Mouse (Mus musculus): ENCODE data around the gene Wdr59. TPM values are rescaled to one million over a fixed set of nuclear protein-coding genes. Genes with fewer than 3 reads are reported as not detected.
A peak's percentile ranks its signal among the peaks of the same experiment; 100 is the strongest.
"Not testable (repeated sequence)": the region's sequence is repeated elsewhere in the genome, so short reads cannot be mapped to it uniquely, and the experiment has no call there.

Gene Wdr59
- polyA plus RNA-seq, 2 experiments from 2014 or later = 4.3 to 6.5 TPM

DNA sequence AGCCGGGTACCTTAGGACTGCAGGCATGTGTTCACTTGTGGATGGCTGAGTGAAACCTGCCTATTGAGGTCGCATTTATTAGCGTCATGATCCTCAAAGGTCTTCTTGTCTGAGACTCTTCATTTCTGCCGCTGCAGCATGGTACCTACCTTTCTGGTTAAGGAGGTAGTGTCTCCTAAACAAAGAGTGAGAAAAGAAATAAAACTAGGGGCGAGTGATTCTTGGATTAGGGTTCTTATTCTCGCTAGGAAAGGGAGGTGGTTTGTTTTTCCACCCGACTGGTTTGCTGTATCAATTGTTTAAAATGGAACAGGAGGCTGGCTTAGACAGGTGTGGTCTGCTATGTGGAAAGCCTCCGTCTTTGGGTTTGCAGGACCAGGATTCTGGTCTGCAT is 15.9 kb upstream of the Wdr59 start:
- ATAC-seq = peak; percentile 24

DNA sequence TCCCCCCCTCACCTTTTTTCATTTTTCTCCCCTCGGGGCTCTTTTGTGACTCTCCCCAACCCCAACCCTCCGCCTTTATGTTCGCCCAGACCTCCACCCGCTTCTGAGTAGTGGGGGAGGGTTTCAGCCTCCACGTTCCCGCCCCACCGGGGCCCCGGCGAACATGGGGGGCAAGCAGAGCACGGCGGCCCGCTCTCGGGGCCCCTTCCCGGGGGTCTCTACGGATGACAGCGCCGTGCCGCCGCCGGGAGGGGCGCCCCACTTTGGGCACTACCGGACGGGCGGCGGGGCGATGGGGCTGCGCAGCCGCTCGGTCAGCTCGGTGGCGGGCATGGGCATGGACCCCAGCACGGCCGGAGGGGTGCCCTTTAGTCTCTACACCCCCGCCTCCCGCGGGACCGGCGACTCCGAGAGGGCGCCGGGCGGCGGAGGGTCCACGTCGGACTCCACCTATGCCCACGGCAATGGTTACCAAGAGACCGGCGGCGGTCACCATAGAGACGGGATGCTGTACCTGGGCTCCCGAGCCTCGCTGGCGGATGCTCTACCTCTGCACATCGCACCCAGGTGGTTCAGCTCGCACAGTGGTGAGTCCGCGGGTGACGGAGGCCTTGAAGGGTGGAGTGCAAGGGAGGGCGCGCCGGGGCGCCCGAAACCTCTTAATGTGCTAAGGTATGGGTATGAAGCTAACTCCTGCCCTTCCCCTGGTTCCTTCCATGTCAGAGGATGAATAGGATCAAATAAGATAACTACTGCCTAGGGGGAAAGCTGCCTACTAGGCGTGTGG is 15.3 kb upstream of the Wdr59 start:
- ATAC-seq = peak; percentile 78

DNA sequence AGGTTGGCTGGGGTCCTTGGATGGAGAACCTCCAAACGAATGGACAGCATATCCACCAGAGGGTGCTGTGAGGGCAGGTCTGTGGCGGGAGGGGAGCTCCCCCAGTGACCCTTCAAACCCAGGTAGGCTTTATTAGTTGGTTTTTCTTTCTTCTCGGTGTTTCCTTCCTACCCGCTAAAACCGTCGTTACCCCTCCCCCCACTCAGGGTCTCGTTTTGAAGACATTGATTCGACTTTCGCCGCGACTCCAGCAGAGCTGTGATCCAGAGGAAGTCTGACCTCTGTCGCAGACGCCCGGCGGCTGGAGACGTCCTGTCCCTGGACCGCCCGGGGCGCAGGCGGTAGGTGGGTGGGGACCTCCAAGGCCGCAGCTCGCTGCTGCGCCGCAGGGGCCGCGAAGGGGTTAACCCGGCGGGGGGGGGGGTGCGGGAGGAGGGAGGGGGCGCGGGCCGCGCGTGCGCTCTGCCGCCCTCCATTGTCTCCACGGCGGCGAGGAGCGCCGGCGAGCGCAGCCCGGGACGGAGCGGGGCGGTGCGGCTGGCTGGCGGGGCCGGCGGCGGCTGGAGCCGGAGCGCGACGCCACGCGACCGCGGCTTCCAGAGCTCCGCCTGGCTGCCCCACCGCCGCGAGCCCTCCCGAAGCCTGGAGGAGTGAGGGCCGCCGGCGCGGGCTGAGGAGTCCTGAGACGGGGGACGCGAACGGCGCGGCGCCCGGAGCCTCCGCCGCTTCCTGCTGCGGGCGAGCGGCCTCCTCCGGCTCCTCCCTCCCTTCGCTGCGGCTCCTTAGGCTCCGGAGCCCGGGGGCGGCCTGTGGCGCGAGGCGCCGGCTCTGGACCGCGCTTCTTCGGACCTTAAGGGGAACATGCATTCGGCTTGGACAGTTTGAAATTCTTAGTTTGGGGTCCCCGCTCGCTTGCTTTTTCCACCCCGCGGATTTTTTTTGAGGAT is 14.4 kb upstream of the Wdr59 start, which contains the start of gene Znrf1:
Gene Znrf1, plus strand, starts transcription at position 67 of the 947 bp plus-strand sequence.
- peak; percentile 60 for ATAC-seq

DNA sequence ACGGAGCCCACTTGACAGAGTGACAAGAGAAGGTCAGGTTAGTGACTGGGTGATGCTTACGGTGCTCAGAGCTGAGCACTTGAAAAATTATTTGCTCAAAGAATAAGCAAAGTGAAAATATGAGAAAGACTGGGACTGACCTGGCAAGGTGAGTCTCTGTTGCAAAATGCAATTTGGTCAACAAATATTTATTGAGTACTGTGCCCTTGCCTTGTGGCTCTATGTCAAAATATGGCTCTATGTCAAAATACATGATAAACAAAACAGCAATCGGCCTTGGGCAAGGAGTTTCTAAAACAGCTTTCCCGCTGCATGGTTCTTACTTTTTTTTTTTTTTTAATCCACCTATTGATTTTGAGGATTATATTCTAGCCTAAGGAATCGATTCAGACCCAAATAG is 13.6 kb upstream of the Wdr59 start:
- no peak for ATAC-seq

DNA sequence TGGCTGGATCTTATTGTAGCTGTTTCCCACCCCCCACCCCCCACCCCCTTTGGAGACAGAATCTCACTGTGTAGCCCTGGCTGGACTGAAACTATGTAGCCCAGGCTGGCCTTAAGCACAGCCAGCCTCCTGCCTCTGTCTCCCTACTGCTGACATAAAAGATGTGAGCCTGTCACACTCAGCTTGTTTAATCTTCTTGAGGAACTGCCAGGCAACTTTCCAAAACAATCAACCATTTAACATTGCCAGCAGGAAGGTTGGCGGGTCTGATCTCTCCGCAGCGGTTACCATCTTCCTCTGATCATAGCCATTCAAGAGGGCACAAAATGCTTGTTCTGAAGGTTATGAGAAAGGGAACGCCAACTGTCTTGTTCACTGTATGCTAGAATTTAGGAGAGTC is 11.6 kb upstream of the Wdr59 start:
- ATAC-seq = no peak

DNA sequence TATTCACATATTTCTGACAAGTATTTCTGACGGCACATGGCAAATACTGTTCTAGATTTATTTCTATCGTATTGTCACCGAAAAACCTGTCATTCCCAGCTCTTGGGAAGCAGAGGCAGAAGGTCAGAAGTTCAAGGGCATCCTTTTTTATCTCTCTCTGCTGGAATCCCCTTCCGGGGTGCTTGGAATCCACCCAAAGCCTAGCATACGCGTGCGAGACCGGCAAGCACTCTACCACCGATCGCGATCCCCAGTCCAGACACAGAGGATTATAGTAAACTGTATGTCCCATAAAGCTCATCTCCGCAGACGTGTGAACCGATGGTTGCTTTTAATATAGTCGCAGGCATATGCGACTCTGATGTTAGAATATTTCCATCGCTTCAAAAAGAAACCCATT is 9.7 kb upstream of the Wdr59 start:
- ATAC-seq = no peak

DNA sequence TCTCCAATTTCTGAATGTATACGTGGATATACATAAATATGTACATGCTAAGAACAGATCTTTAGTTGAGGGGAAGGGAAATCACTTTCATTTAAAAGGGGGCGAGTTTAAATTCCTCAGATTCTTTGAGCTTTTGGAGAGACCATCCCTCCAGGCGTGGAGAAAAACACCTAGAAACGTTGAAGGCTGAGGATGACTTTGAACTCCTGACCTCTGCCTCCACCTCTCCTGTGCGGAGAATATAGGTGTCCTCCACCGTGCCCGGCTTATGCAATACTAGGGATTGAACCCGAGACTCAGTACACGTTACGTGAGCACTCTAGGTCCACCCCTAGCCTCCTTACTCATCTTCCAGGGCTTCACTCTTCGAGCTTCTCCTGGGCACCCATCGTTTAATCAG is 9.3 kb upstream of the Wdr59 start:
- ATAC-seq = no peak

DNA sequence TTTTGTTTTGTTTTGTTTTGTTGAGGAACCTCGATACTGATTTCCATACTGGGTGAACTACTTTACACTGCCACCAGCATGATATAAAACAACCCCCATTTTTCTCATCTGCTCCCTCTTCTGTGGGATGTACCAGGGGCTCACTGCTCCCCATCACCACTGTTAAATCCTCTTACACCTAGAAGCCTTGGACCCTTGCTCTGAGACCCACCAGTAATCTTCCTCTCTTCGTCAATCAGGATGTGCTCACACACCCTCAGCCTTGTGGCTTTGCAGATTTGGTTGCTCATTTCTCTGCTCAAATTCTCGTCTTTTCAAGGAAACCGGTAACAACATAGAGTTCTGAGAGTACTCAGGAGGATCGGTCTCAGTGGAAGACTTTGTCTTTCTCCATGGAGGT is 6.2 kb upstream of the Wdr59 start:
- no peak for ATAC-seq

DNA sequence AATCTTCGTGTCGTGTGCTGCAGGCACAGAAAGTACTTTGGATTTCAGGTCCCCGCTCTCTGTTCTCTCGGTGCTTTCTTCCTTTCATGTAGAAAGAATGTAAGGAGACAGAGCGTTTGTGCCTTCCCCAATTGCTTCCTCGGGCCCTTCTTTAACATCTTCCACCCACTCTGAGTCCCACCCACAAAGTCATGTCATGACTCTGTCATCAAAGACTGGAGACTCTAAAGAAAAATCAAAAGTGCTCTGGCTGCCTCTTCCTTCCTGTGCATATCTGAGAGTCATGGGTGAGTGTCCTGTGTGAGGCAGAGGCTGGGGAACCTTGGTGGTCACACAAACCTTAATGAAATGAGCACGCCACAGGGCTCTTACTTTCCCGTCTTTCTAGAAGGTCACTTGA is 5.3 kb upstream of the Wdr59 start:
- ATAC-seq = peak; percentile 92

DNA sequence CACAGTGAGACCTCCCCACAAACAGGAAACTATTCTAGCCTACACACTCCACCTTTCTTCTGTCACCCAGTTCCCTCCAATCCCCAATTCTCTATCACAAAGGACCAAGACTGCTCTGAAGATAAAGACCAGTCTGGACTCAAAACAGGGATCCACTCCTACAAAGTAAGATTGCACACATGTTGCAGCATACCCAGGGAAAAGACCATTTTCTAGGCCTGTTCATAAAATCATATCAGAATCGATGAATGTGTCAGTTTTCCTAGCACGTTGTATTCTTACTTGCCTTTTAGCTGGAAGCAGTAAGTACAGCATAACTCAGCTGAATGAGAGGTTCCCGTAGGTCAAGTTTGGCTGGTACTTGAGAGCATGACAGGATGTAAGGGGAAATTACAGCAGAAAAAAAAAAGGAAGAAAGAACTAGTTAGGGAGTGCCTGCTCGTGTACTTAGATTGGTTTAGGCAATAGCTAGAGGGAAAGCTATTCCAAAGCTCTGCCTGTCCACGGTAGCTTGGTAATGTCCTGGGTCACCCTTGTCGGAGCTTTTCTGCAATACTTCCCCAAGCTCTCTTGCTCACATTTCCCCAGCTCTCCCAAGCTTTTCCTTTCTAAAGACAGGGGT is 4.6 kb upstream of the Wdr59 start:
- ATAC-seq = no peak

DNA sequence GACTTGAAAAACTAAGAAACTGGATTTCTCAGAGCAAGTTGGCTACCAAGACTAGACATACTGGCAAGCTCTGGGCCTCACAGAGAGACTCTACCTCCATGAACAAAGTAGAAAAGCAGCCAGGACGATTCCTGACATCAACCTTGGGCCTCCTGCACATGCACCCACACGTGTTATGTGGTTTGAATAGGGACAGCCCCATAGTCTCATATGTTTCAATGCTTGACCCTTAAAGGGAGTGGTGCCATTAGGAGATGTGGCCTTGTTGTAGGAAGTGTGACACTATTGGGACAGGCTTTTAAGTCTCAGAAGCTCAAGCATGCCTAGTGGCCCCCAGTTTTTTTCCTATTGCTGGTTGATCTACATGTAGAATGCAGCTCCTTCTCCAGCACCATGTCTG is 4.4 kb downstream of the Wdr59 start:
- ATAC-seq = no peak

DNA sequence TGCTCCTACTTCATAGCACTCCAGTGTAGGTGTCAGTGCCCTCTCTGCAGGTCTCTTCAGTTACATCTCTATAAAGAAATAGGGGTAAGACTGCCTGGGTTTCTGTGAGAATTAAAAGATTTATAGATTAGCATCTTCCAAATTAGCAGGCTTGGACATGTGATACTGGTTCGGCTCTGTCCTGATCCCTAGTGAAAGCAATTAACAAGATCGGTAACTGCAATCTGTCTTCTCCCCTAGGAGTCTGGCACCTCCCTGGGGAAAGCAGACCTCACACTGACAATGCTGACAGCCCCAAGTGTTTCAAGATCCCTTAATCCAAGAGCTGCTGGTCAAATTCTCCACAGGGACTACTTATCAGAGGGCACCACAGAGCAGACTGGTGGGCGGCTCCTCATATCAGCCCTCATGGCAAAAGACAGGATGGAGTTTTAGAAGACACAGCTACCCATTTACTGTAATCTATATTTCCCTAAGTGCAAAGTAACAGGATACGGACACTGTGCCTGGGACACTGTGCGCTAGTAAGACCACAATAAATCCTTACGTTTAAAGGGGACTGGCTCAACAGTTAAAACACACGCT is 5.3 kb downstream of the Wdr59 start:
- ATAC-seq = no peak

DNA sequence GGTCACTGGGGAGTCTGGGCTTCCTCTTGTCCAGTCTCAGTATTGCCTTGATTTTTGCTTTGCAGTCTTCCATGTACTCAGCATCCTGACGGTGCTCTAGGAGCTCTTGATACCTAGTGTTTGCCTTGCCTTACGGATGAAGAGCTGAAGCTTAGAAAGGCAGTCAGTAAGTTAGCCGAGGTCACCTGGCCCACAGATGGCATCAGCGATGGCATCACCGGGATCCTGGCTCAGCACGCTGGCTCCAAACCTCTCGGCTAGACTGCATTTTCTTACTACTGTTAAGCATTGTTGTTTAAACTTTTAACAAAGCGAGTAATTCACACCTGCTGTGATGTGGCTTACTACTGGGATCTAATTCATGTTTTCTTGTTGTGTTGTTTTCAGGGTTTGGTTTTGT is 8.4 kb downstream of the Wdr59 start:
- ATAC-seq = no peak

DNA sequence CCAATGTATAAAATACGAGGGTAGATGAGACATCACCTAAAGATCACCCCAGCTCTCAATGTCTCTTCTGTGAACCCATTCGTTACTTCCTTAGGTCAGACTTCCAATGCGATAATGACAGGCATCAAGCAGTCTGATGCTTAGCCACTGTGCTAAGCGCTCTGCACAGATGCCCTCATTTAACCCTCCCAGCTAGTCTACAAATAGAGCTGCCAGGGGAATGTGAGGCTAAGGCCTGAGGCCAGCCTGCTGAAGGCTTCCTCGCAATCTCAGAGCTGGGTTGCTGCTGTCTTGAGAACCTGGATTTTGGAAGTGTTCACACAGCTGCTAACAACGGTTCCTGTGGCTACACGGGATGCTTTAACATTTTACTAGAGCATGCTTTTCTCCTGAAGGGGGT is 9.0 kb downstream of the Wdr59 start:
- no peak for ATAC-seq

DNA sequence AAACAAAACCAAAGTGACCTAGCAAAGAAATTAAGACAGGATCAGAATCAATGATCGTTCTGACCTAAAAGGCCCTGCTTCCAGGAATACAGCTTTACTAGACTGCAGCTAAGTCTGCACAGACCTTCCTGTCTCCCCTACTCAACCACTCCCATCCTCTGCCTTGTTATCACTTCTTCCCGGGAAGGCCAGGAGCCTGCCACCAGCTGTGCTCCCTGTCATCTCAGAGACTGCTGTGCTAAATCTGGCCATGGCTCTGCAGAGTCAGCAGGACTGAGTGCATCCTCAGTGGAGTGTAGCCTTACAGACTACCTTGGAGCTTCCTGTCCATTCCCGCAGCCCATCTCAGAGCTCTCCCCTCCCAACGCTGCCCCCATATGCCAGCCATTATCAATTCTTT is 11.5 kb downstream of the Wdr59 start:
- no peak for ATAC-seq

DNA sequence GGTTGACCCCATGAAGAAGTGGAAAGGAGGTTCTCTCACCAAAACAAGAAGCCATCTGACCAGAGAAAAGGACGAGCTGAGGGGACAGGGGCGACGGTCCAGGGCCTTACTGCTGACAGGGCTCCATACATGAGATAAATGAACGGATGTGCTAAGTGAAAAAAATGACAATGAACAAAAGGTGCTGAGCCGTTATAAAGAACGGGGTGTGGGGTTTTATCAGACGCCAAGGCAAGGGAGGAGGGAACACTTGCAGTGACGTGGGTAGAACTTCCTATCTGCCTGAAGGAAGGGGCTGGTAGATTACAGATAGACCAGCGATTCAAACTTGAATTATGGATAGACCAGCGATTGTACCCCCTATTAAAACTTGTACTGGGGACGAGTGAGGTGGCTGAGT is 12.6 kb downstream of the Wdr59 start:
- ATAC-seq = no peak

DNA sequence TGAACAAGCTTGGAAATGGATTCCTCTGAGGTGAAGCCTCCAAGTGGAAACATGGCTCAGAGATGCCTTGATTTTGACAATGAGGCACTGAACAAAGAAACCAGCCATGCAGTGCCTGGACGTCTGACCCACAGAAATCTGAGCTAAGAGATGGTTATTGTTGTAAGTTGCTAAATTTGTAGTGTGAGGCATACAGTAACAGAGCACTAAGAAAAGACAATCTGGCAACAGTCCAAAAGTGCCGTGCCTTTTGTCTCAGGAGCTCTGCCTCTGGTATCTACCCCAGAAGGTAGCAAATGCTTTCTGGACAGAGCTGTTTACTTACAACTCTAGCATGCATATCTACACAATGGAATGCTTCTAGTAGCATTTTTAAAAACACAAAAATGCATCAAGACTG is 13.3 kb downstream of the Wdr59 start:
- ATAC-seq = no peak

DNA sequence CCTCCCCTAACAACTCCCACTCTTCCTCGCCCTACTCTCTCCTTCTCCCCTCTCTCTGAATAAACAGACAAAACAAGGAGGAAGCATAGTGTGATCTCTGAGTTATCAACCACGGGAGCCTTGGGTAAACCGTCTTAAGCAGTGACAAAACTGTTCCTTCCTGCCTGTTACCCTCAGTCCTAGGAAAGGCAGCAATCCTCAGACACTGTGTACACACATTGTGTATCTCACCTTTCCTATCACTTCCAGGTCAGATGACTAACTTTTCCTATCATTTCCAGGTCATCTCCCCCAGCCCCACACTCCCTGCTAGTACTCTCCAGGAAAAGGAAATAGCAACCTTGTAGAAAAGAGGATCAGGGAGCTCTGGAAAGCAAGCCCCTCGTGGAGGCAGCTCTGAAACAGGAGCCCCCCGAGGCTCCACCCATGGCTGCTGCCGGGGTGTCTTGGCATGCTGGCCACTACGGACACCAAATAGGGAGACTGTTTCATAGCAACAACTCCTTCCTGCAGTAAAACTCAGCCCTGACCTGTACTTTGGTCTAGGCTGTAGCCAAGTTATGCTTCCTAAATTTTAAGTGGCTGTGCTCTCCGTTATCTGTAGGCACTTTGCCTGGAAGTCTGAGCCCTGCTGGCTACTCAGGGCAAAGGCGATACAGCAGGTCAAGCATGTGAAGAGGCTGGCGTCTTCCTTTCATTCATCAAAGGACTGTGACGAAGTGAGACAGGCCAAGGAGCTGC is 20.0 kb downstream of the Wdr59 start:
- no peak for ATAC-seq

DNA sequence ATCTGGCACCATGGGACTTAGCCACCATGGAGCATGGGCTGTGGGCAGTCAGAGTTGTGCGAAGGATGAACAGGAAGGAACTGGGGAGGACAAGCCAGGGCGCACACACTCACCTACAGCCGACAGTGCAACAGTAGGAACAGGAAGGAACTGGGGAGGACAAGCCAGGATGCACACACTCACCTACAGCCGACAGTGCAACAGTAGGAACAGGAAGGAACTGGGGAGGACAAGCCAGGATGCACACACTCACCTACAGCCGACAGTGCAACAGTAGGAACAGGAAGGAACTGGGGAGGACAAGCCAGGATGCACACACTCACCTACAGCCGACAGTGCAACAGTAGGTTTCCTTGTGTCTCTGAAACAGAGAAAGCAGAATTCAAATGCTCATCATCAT is 23.6 kb downstream of the Wdr59 start:
- ATAC-seq = not testable (repeated sequence)

DNA sequence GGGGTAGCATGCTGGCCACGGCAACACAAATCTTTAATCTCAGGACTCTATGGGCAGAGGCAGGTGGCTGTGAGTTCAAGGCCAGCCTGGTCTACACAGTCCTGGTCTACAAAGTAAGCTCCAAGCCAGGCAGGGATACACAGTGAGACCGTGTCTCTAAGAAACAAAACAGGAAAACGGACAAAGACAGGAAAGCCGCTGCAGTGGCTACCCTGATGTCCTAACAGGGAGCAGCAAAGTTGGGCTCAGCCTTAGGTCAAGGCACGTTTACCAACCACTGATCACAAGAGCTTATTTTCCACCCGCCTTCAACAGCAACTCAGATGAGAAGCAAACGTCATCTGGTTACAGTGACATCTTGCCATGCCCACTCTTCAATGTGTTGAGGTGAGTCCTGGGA is 25.6 kb downstream of the Wdr59 start:
- ATAC-seq = no peak

DNA sequence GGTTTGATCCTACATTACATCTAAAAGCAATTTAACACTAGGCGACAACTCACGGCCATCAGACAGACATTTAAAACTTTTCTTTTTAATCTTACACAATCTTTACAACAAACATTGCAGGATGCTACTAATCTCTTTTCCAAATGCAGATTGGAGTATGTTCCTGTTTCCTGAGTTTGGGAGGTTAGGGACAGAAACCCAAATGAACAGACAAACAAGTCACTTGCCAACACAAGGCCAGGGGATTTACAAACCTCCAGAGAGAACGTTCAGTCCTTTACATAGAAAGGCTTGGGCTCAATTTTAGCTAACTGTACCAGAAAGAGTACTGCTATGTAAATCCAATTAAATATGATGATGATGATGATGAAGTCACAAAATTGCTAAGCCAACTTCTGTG is 28.7 kb downstream of the Wdr59 start:
- no peak for ATAC-seq

DNA sequence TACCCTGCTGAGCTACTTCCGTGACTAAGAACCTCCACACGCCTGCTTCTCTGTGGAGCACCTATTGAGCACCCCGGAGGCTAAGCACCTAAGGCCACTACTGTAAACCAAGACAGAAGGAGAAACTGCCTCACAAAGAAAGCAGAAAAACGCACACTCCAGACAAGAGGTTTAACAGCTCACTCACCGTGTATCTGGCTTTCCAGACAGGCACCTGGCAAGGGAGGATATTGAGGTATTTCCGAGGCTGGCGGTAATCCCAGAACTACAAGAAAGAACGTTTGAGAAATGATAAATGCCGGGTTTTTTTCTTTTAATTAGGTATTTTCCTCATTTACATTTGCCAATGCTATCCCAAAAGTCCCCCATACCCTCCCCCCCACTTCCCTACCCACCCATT is 29.4 kb downstream of the Wdr59 start:
- ATAC-seq = no peak

Data from CD4-positive, CD25-positive, alpha-beta regulatory T cell, adult 4 months (primary cell).